Mouse (Mus musculus) forebrain, embryonic 11.5 days (tissue): Measurements from ENCODE around the gene Borcs7. TPM values are rescaled to one million over a fixed set of nuclear protein-coding genes. Genes with fewer than 3 reads are reported as not detected.
A peak's percentile ranks its signal among the peaks of the same experiment; 100 is the strongest.
"Not testable (repeated sequence)": the region's sequence is repeated elsewhere in the genome, so short reads cannot be mapped to it uniquely, and the experiment has no call there.

Experiments used
- ATAC-seq: fragments of 200-750 bp; cut with Nextera tagmentation; replicated peaks from 2 replicates; pipeline ENCODE4 v1.8.0; 2017; ENCODE audit warnings: moderate TSS enrichment; ENCODE audit not compliant: low FRiP score
- DNase-seq: peaks from one replicate; pipeline ENCODE4 v3.0.0-alpha.2; 2017; ENCODE audit warnings: low spot score
- H3K27ac ChIP-seq: fragments of 300-500 bp; sonication (generic); 2 replicates; pipeline ENCODE4 v1.5.1; 2014; ENCODE audit warnings: low read depth, low read length
- H3K27me3 ChIP-seq: fragments of 300-500 bp; sonication (generic); 2 replicates; pipeline ENCODE4 v1.6.1; 2014; ENCODE audit warnings: mild to moderate bottlenecking, low read length, mixed read lengths; ENCODE audit not compliant: control insufficient read depth, insufficient read depth
- H3K36me3 ChIP-seq: fragments of 300-500 bp; sonication (generic); 2 replicates; pipeline ENCODE4 v1.6.1; 2014; ENCODE audit warnings: mild to moderate bottlenecking, low read length, moderate library complexity, mixed read lengths; ENCODE audit not compliant: control insufficient read depth, insufficient read depth
- H3K4me1 ChIP-seq: fragments of 300-500 bp; sonication (generic); replicated peaks from 2 replicates; pipeline ENCODE4 v1.6.1; 2014; ENCODE audit warnings: low read length, mixed read lengths; ENCODE audit not compliant: control insufficient read depth, insufficient read depth
- H3K4me2 ChIP-seq: fragments of 300-500 bp; sonication (generic); 2 replicates; pipeline ENCODE4 v1.6.1; 2014; ENCODE audit warnings: low read depth, mild to moderate bottlenecking, low read length, moderate library complexity, mixed read lengths; ENCODE audit not compliant: severe bottlenecking
- H3K4me3 ChIP-seq: fragments of 300-500 bp; sonication (generic); 2 replicates; pipeline ENCODE4 v1.5.1; 2014; ENCODE audit warnings: low read depth, low read length
- H3K9ac ChIP-seq: fragments of 300-500 bp; sonication (generic); 2 replicates; pipeline ENCODE4 v1.6.1; 2014; ENCODE audit warnings: low read length
- H3K9me3 ChIP-seq: fragments of 300-500 bp; sonication (generic); 2 replicates; pipeline ENCODE4 v1.6.1; 2016; ENCODE audit warnings: low read length, mixed read lengths; ENCODE audit not compliant: control insufficient read depth
- WGBS: fragments of 180-500 bp; shearing (Covaris S2); extraction: QIAGEN DNeasy Blood & Tissue Kit; methylation state at CpG from one replicate; pipeline ENCODE4 v1.1.7; 2014; 5-methylcytosine and 5-hydroxymethylcytosine counted together
- polyA plus RNA-seq: library from polyadenylated mRNA; unstranded; fragments of >200 nt; fragmentation: Nextera tagmentation; extraction: Ambion mirVana; gene quantifications from 2 replicates; pipeline ENCODE4 v1.2.1, GENCODE M21; 2014

Gene Borcs7
- polyA plus RNA-seq, 1 experiment from 2014 or later = 11.3 TPM

GRCm38 (mm10) chr19:46731351-46731750 lies 41.6 kb downstream of the Borcs7 start:
- ATAC-seq (no peak), DNase-seq (peak; percentile 42)
- H3K4me3 ChIP-seq = no peak overlapping the region
- no peaks in the 10 kb centered on the region for H3K9me3 ChIP-seq
- WGBS = 93% methylated on average over 10 of the region's 10 CpGs
- H3K36me3 ChIP-seq = no peaks in the 10 kb centered on the region
- no peaks in the 10 kb centered on the region for H3K27me3 ChIP-seq
- no peak overlapping the region for H3K27ac ChIP-seq
- H3K4me1 ChIP-seq = no peaks in the 10 kb centered on the region
- H3K4me2 ChIP-seq = no peak overlapping the region
- H3K9ac ChIP-seq = no peak overlapping the region

- H3K27ac ChIP-seq, ATAC-seq, H3K36me3 ChIP-seq, H3K4me1 ChIP-seq, H3K9ac ChIP-seq, H3K4me2 ChIP-seq, H3K27me3 ChIP-seq, H3K4me3 ChIP-seq, H3K9me3 ChIP-seq: not testable (repeated sequence)
- peak; percentile 18 for DNase-seq
- 92% methylated on average over 5 of the region's 5 CpGs for WGBS
Measured at GRCm38 (mm10) chr19:46732673-46733072, 43.0 kb downstream of the Borcs7 start.

- H3K36me3 ChIP-seq = no peaks in the 10 kb centered on the region
- WGBS = 89% methylated on average over 7 of the region's 7 CpGs
- H3K9ac ChIP-seq = no peak overlapping the region
- H3K4me2 ChIP-seq = no peak overlapping the region
- ATAC-seq = no peak
- H3K4me1 ChIP-seq = no peaks in the 10 kb centered on the region
- no peaks in the 10 kb centered on the region for H3K9me3 ChIP-seq
- H3K27ac ChIP-seq = no peak overlapping the region
- no peak for DNase-seq
- no peak overlapping the region for H3K4me3 ChIP-seq
- no peaks in the 10 kb centered on the region for H3K27me3 ChIP-seq
Measured at GRCm38 (mm10) chr19:46733626-46734025, 43.9 kb downstream of the Borcs7 start.

GRCm38 (mm10) chr19:46735241-46735640 lies 45.5 kb downstream of the Borcs7 start:
- 71% methylated on average over 5 of the region's 5 CpGs for WGBS
- H3K4me3 ChIP-seq = no peak overlapping the region
- H3K36me3 ChIP-seq = no peaks in the 10 kb centered on the region
- no peaks in the 10 kb centered on the region for H3K27me3 ChIP-seq
- DNase-seq (peak; percentile 17), ATAC-seq (no peak)
- H3K4me1 ChIP-seq = no peaks in the 10 kb centered on the region
- no peak overlapping the region for H3K4me2 ChIP-seq
- no peak overlapping the region for H3K9ac ChIP-seq
- H3K9me3 ChIP-seq = no peaks in the 10 kb centered on the region
- H3K27ac ChIP-seq = no peak overlapping the region

- H3K9ac ChIP-seq = no peak overlapping the region
- H3K27me3 ChIP-seq = no peaks in the 10 kb centered on the region
- no peak overlapping the region for H3K4me3 ChIP-seq
- H3K27ac ChIP-seq = no peak overlapping the region
- 87% methylated on average over 7 of the region's 7 CpGs for WGBS
- H3K36me3 ChIP-seq = no peaks in the 10 kb centered on the region
- H3K4me2 ChIP-seq = no peak overlapping the region
- DNase-seq (no peak), ATAC-seq (no peak)
- no peaks in the 10 kb centered on the region for H3K9me3 ChIP-seq
- H3K4me1 ChIP-seq = no peaks in the 10 kb centered on the region
Measured at GRCm38 (mm10) chr19:46737106-46737505, 47.4 kb downstream of the Borcs7 start.

GRCm38 (mm10) chr19:46740341-46741008 lies 50.8 kb downstream of the Borcs7 start:
- no peak overlapping the region for H3K9ac ChIP-seq
- no peak overlapping the region for H3K4me2 ChIP-seq
- 52% methylated on average over 7 of the region's 7 CpGs for WGBS
- no peaks in the 10 kb centered on the region for H3K27me3 ChIP-seq
- ATAC-seq (no peak), DNase-seq (peak; percentile 57)
- H3K36me3 ChIP-seq = no peaks in the 10 kb centered on the region
- H3K27ac ChIP-seq = no peak overlapping the region
- H3K9me3 ChIP-seq = no peaks in the 10 kb centered on the region
- H3K4me3 ChIP-seq = no peak overlapping the region
- no peaks in the 10 kb centered on the region for H3K4me1 ChIP-seq

GRCm38 (mm10) chr19:46741574-46741973 lies 51.9 kb downstream of the Borcs7 start:
- Histone ChIP-seq H3K36me3 (no peaks in the 10 kb centered on the region), H3K9ac (no peak overlapping the region), H3K4me3 (no peak overlapping the region), H3K27ac (no peak overlapping the region), H3K4me1 (no peaks in the 10 kb centered on the region), H3K27me3 (no peaks in the 10 kb centered on the region), H3K9me3 (no peaks in the 10 kb centered on the region), H3K4me2 (no peak overlapping the region)
- no peak for DNase-seq
- 44% methylated on average over 6 of the region's 6 CpGs for WGBS
- no peak for ATAC-seq

- H3K9me3 ChIP-seq = no peaks in the 10 kb centered on the region
- ATAC-seq (no peak), DNase-seq (no peak)
- H3K36me3 ChIP-seq = no peaks in the 10 kb centered on the region
- H3K27me3 ChIP-seq = no peaks in the 10 kb centered on the region
- no peak overlapping the region for H3K27ac ChIP-seq
- H3K4me1 ChIP-seq = no peaks in the 10 kb centered on the region
- WGBS = 80% methylated on average over 9 of the region's 9 CpGs
- no peak overlapping the region for H3K4me2 ChIP-seq
- H3K9ac ChIP-seq = no peak overlapping the region
- H3K4me3 ChIP-seq = no peak overlapping the region
Measured at GRCm38 (mm10) chr19:46744681-46745080, 55.0 kb downstream of the Borcs7 start.

GRCm38 (mm10) chr19:46747799-46748198 lies 58.1 kb downstream of the Borcs7 start:
- Histone ChIP-seq H3K36me3 (no peaks in the 10 kb centered on the region), H3K9me3 (no peaks in the 10 kb centered on the region), H3K4me1 (no peaks in the 10 kb centered on the region), H3K4me2 (no peak overlapping the region), H3K9ac (no peak overlapping the region), H3K27ac (no peak overlapping the region), H3K27me3 (no peaks in the 10 kb centered on the region), H3K4me3 (no peak overlapping the region)
- WGBS = 89% methylated on average over 3 of the region's 3 CpGs
- ATAC-seq (no peak), DNase-seq (no peak)
